ENCODE assay signal across 17 mouse cellular contexts in the genomic region with DNA sequence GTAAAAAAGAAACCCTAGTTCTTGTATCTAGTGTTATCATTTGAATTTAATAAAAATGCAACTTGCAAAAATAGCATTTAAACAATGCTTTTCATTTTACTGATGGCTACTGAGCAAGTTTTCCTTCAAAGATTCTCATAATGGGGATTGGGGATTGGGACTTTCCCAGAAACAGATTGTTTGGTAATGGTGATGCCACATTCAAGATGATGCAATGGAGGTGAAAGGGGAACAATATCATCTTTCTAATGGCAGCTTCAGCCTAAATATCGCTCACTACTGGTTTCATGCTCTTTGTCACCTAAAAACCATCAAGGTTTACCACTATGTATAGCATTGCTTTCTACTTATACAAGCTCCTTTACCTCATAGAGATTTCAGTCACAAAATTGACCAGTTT.
"Had no signal": no experiment of that assay in that cellular context is flagged by ENCODE, and none has a peak within 500 bp of the region (broad histone marks: within the 10 kb centered on the region; RNA-seq: fewer than 3 reads in every experiment).

No protein-coding gene starts in this region.

- H3K27ac ChIP-seq: neural tube, embryonic 12.5 days; neural tube, embryonic 13.5 days; neural tube, embryonic 15.5 days; stomach, embryonic 15.5 days; stomach, postnatal 0 days had no signal

- H3K4me2 ChIP-seq: neural tube, embryonic 12.5 days; neural tube, embryonic 13.5 days; neural tube, embryonic 15.5 days; stomach, embryonic 15.5 days had no signal

- H3K4me3 ChIP-seq: neural tube, embryonic 12.5 days; neural tube, embryonic 13.5 days; neural tube, embryonic 15.5 days; stomach, embryonic 15.5 days had no signal

- H3K9me3 ChIP-seq: neural tube, embryonic 12.5 days; neural tube, embryonic 13.5 days; neural tube, embryonic 15.5 days; stomach, embryonic 15.5 days had no signal

- H3K36me3 ChIP-seq: neural tube, embryonic 12.5 days; neural tube, embryonic 13.5 days; neural tube, embryonic 15.5 days; stomach, embryonic 15.5 days had no signal

- H3K9ac ChIP-seq: neural tube, embryonic 12.5 days; neural tube, embryonic 13.5 days; neural tube, embryonic 15.5 days; stomach, embryonic 15.5 days had no signal

- DNase-seq: retina, postnatal 1 day; right cerebral cortex, adult 18-20 months; right cerebral cortex, postnatal 14 days; right cerebral cortex, postnatal 25 days; right cerebral cortex, postnatal 4 days; spleen, adult 18-20 months; thymus, adult 18-20 months; thymus, adult 2 months; thymus, postnatal 14 days; thymus, postnatal 25 days; thymus, postnatal 36 days; thymus, postnatal 4 days had no signal

- H3K4me1 ChIP-seq: neural tube, embryonic 12.5 days; neural tube, embryonic 13.5 days; neural tube, embryonic 15.5 days; stomach, embryonic 15.5 days had no signal

- H3K27me3 ChIP-seq: neural tube, embryonic 12.5 days; neural tube, embryonic 13.5 days; neural tube, embryonic 15.5 days; stomach, embryonic 15.5 days had no signal
